Mouse (Mus musculus) kidney, postnatal 10 days (tissue): ENCODE measurements around the gene Aasdh.
"Not testable (repeated sequence)": the region's sequence is repeated elsewhere in the genome, so short reads cannot be mapped to it uniquely, and the experiment has no call there.

Experiments used
- DNase-seq: peaks from one replicate; pipeline ENCODE4 v3.0.0; 2021; ENCODE audit warnings: mixed read lengths

Aasdh gene

DNA sequence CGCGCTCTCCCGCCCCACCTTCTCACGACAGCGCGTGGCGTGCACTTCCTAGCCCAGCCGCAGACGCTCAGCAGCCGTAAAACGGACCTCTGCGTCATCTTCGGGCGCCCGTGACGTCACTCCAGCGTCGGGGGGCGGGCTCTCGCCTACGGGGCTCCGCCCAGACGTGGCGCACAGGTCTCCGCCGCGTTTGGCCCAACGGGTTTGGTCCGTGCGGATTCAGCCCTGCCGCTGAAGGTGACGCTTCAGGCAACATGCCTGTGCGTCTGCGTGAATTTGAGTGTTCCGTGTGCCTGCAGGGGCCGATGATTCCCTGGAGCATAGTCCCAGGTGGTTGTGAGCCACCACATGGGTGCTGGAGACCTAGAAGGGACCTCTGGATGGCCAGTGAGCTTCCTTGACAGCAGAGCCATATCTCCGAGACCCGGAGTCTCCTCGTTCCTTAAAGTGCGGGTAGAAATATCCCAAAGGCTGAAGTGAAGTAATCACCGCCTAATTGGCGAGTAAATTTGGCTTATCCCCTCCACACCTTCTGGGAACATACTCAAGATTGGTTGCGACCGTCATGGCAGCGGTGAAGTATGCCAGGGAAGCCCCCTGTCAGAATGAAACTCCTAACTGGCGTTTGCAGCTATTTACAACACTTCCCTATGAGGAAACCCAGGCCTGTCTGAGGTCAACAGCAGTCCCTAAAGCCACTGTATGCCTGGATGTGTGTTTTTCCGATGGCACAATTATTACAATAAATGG lies at the start of gene Aasdh:
Aasdh (minus strand) TSS at position 110 of the 750 bp plus-strand sequence.
- peak; percentile 97 for DNase-seq

DNA sequence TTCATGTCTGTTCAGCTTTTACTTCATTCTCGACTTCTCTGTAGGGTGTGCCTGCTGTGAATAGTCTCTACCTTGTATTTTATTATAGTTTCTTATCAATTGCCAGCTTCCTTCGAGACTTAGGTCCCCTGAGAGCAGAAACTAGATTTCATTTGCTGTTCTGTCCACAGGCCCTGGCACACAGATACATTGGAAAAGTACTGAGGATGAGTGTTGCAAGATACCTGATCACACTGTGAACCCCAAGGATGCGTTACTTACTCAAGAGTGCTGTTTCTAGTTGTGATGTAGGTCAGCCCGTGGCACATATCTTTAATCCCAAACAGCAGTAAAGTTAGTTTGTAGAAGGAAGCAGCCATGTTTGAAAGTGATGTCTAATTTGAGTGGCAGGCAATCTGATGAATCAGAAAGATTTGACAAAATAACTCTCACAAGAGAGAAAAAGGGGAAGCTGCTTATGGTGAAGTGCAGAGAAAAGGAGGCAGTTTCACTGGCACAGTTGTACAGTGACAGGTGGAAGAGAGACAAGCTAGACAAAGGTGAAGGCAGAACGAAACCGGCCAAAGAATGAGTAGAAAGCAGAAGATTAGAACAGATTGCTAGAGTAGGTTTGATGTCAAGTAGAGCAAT lies 49.1 kb upstream of the Aasdh start:
- no peak for DNase-seq

DNA sequence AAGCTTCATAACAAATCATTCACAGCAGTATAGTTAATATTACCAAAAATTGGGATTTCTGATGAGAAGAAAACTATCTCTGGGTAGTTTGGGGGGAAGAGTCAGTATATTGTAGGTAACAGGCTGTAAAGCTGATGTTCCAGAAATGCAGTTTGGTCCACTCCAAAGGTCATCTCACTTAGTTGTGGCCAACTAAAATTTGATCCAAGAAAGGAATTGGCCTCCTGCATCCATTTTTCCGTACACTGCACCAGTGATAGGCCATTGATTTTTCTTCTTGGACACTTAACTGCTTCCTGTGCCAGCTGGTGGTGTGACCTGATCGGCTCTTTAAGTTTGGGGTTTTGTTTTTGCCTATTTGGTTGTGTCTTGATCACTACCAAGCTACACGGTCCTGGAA lies 48.5 kb upstream of the Aasdh start:
- no peak for DNase-seq

DNA sequence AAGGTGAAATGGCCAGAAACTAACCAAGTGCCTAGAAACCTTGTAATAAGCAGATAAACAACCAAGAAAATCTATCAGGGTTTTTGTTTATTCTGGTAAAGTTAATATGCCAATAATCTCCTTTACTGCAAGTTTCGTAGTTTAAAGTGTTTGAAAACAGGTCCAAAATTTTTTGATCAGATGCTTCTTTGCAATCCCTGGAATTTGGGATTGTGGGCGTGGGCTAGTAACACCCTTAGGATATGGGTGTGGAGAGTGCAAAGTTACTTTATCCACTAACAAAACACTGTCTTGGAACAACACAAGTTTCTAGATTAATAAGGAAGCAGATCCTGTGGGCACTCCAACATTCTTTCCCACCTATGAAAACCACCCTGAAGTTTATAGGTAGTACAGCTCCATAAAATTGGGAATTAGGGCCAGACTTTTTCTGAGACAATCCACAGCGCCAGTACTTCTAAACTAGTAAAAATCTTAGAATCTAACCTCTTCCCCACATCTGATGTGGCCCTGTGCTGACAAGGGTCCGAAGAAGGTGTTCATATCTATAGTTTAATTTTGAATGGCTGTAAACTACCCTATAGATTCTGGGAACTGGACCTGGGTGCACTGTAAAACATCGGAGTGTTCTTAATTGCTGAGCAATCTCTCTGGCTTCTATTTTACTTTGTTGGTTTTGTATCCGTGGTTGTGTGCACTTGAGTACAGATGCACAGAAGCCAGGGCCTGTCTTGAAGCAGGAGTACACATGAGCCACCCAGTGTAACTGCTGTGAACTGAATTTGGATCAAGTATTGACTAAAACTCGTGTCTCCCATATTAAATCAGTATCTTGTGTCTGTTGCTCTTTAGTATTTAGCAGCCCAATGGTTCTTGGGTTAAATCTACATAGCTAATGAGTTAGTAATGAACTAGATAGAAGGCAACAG lies 47.1 kb upstream of the Aasdh start:
- DNase-seq = no peak

DNA sequence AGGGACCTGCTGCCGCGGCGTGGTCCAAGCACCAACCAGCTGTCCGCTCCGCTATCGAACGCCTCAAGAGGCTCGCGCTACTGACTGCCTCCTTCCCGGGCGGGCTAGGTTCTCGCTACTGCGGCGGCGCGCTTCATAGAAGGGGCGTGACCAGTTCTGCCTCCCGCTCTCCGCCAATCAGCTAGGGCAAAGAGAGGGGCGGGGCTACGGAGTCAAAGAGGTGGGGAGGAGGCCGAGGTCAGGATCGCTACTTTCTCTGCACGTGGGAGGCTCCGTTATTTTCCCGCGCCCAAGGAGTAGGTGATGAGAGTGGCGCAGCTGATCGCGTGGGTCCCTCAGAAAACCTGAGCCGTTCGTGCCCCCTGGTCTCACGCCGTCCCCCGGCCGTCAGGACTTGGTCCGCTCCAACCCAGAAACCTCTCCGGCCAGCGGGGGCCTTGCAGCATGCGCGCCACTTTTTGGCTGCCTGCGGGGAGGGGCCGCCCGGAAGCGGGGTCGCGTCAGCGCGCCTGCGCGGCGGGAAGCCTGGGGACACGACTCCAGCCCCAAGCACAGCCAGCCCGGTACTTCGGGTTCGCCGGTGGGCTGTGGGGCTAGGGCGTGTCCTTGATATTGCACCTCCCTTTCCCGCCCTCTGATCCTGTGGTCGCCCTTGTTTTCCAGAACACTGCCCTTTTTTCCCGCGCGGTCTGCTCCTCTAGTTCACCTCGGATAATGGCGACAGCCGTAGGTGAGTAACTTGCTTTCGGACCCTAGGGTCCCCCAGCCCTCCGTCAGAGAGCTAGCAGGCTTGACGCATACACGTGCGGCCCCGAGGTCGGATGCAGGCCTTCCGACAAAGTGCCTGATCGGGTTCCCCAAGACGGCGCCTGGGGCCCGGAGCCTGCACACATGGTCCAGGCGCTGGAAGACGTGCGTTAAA lies 46.1 kb upstream of the Aasdh start, which contains the start of the genes Paics and Ppat:
Paics (plus strand) TSS at position 202 of the 922 bp plus-strand sequence.
Ppat (minus strand) TSS at position 473 of the 922 bp plus-strand sequence.
- DNase-seq = peak; percentile 99

DNA sequence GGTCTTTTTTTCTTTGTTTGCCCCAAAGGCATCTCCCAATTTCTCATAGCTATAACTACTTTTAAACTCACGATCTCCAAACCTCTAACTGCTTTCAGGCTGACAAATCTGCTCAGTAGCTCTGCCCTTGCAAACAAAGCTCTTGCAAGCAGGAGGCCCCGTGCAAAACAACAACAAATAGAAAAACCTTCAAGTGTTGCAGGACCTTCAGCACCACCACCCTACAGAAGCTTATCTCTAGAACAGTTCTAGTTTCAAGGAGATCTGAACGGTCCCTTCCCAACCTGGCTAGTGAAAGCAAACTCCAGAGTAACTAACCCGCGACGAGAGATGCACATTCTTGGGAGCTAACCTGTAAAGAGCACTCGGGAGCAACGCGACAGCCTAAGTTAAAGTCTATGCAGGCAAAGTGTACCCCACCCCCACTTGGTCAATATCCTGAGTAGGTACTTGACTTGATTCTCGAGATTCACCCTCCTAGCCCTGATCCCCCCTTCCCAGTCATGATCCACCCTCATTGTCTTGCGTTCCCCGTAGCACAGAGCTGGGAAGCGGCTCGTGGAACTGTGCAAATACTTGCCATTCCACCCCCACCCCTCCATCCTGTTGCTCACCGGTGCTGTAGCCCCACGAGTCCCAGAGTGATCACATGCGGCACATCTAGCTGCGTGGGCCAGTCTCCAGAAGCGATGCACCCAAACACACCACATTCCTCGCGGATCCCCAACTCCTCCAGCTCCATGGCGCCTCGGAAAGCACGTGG lies 45.2 kb upstream of the Aasdh start:
- DNase-seq = no peak

DNA sequence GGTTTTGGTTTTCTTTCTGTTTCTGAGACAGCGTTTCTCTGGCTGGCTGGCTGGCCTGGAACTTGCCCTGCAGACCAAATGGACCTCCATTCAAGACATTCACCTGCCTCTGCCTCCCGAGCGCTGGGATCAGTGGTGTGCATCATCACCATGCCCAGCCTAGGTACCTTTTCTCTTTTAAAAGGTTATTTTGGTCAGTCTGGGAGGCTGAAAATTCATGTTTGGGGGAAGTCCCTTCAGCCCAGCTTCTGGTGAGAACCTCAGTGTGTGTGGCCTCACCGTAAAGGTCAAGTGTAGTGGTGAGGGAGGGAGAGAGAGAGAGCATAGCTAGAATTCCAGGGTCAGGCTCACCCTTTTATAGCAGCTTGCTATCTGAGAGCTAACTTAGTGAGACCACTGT lies 42.4 kb upstream of the Aasdh start:
- no peak for DNase-seq

DNA sequence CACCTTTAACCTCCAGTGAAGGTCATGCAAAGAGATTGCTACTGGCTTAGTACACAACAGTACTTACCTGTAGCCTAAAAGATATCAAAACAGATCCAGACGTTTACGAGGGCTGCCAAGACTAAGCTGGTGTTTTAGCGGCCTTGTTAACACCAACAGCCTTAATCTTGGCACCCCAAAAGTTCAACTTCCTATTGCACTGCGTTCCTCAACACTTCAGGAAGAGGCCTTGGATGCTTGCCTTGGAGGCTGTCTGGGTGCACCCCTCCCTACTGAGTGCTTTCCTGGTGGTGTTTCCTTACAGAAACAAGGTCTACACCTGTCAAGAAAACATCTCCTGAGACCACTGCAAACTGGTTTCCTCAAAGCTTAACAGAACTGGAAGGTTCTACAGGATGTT lies 41.8 kb upstream of the Aasdh start:
- DNase-seq = no peak

DNA sequence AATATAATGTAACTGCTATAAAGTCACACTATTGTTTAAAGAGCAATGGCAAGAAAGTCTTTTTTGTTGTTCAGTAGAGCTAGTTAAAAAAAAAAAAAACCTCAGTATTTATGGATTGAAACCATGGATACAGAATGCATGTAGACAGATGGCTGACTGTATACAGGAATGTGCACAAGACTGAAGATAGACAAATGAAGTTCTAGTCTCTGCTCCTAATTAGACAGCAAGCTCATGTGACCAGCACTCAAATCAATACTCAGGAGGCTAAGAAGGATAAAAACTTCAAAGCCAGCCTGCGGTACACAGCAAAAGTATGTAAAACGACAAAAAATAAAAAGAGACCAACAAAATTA lies 40.3 kb upstream of the Aasdh start:
- DNase-seq = no peak

DNA sequence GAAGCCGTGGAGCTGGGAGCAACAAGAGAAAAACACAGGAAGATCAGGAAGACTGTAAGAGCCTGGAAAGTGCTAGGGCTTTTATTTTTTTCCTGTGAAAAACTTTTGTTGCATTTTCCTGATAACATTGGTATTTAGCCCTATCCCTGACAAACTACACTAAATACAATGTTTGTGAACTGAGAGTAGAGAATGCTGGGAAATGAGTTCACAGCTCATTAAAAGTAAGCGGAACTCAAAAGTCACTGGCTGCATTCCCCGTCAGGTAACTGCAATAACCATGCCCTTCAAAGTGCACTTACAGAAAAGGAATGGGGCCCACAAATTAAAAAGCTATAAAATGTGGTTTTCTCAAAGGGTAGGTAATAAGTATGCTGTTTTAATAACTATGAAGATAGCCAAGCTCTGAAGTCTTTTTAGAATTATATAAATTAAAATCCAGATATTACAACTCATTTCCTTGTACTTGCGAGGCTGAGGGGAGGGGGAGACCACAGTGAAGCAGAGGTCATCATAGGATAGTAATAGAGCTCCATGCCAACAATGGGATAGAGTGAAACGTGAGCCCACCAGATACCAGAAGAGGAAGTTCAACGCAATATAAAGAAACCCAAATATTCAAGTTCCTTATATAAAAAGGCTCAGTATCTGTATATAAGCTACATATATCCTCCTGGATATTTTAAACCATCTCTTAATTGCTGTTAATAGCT lies 39.8 kb upstream of the Aasdh start:
- DNase-seq = no peak

DNA sequence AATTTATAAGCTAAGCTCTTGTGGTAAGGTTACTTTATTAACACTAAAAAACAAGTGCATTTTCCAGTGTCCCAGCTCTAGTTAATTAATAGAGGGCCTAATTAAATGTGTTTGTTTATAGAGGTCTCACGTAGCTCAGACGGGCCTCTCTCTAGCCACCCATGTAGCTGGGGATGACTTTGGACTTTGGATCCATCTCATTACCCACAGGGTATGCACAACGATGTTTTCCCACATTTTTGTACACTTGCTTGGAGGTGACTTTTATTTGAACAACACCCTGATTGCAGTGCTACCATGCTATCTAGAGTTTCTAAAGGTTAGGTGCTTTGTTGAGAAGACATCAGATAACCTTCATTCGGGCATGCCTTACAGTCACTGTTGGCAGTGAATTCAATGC lies 37.2 kb upstream of the Aasdh start:
- DNase-seq = peak; percentile 35

DNA sequence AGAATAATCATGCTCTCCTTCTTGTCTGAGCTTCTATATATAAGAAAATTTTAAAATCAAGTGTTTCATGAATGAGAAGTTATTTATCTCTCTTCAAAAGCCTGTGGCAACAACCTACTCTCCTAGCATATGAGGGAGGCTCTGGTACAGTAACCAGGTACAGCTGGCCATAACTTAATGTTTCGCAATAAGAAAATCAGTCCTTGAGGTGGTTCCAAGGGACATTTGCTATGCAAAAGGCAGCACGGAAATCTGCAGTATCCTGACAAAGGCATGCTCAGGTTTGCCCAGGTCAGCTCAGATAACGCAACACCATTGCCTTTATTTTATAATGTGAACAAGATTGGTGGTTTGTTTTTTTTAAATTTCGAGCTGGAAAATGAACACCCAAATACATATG lies 36.7 kb upstream of the Aasdh start:
- DNase-seq = no peak

DNA sequence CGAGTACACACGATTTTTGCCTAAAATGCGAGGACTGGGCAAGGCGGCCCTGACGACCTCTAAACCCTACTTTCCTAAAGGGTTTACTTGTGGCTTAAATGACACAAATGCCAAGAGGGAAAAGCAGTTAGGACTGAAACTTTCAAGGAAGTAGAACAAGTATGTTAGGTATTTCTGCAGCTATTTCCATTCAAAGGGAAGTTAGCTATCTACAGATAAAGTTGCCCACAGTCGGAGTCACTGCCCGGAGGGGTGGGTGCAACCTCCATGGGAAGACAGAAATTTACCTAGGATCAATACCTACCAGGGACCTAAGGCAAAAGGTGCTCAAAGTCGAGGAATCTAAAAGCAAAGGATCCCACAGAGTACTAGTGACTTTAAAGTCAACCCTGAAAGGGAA lies 34.4 kb upstream of the Aasdh start:
- DNase-seq = no peak

DNA sequence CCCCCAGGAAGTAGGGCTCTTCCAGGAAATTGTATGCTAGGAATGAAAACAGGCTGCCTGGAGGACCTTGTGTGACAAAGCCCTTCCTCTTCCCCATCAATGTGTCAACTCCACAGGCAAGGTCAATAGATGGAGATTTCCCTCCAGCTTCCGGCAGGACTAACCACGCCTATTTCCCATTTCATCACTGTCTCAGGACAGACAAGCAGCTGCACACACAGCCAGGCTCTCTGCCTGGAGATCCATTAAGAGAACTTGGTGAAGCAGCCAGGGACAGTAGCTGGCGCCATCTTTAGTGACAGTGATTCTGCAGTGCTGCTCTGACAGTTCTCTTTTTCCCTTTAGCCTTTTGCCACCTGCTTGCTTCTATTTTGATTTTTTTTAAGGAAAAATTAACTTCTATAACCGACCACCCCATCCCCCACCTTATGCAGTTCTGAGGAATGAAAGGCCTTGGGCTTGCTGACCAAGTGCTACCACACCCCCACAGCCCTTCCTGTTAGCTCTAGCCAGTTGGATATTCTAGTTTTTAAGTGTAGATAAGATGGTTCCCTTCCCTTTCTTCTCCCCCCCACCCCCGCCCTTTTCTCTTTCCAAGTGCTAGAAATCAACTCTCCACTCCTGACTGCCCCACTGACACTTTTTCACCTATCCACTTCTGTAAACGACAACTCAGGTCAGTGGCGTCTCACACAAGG lies 24.0 kb upstream of the Aasdh start:
- peak; percentile 51 for DNase-seq

DNA sequence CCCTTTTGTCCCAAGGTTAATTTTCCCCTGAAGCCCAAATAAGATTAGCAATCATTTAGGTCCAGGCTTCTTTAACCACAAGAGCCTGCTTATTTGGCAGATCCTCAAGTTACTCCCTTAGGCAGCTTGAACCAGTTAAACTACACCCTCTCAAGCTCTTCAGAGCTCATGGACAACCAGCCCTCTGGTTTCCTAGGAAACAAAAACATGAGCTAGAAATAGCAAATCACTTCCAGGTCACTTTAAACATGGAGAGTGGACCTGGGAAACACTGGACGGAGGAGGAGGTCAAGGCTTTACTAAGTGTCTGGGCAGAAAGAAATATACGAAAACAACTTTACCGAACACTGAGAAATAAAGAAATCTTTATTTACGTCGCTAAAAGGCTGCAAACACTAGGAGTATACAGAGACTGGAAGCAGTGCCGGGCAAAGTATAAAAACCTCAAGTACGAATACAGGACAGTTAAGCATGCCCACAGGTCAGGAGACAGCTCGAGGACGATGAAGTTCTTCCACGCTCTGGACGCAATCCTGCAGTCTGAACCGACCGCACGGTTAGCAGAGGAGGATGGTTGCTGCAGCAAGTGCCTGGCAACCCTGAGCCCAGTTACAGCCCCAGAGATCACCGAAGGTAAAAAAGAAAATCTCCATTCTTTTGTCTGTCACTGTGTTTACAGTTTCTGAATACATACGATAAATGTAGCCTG lies 23.0 kb upstream of the Aasdh start:
- DNase-seq = peak; percentile 28

DNA sequence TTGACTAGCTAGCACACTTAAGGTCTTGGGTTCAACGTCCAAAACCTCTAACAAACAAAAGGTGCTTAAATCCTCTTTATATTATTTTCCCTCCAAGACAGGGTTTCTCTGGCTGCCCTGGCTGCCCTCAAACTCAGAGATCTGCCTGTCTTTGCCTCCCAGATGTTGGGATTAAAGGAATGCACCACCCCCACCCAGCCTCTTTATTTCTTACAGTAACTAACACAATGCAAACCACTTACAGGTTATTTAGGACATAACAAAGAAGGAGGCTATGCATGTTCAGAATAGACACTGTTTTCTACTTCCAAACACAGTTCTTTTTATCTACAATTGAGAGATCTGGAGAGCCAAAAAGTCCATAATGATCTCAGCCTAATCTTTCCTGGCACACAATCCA lies 19.0 kb upstream of the Aasdh start:
- no peak for DNase-seq

DNA sequence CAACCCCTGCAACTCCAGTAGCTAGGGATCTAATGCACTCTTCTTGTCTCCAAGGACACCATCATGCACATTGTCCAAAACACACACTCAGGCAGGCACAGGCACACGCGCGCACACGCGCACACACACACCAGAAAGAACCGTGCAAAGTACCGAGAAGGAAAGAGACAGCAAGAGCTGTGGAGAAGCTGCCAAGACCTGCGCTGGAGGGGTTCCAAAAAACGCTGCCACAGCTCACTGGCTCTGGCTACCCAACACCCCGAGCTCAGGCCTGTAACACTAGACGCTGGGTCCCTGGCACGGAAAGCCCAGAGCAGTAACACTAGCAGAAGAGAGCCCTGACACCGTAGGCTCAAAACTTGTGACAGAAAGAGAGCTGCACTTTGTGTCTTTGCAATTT lies 18.1 kb upstream of the Aasdh start:
- peak; percentile 86 for DNase-seq

DNA sequence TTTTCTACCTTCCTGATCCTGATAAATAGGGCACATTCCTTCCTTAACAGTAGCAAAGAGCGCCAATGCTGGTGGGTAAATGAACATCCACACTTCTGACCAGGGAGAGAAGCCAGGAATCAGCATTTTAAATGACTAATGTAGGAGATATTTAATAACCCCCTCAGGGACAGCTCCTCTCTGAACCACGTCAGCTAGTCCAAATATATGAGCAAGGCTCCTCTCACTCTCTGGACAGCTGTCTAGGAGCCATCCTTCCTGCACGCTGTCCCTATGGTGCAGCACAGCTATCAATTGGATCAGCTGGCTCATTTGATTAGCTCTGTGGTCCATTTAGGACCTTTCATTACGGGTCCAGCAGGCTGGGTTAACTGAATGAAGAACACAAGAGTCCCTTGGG lies 17.5 kb upstream of the Aasdh start:
- DNase-seq = no peak

DNA sequence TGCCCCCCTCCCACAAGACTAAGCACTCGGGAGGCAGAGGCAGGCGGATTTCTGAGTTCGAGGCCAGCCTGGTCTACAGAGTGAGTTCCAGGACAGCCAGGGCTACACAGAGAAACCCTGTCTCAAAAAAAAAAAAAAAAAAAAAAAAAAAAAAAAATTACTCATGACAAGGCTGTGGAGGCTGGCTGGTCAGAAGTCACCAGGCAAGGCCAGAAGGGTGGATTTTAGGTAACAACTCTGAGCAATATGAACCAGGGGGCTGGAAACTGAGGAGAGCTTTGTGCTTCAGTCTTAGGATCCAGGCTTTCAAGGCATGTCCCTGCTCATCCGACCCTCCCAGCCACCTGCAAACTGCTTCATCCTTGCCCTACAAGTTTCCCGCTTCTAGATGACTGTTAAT lies 7.2 kb upstream of the Aasdh start:
- not testable (repeated sequence) for DNase-seq

DNA sequence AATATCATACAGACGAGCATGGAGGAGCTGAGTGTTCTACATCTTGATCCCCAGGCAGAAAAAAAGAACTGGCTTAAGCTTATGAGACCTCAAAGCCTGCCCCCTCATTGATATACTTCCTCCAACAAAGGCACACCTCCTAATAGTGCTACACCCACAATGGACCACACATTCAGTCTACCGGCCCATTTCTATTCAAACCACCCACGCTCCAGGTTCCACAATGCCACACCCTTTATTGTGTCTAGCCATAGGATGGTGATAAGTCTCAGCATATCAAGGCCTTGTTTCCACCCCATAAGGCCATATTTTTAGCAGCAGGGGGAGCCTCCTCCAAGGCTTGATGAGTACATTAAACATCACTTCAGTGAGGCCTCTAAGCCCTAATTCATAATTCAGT lies 5.5 kb upstream of the Aasdh start:
- DNase-seq = no peak
